Mouse (Mus musculus) heart, adult 8-10 months (tissue): ENCODE measurements around the gene Gm10337. TPM values are rescaled to one million over a fixed set of nuclear protein-coding genes. Genes with fewer than 3 reads are reported as not detected.

ENCODE experiments used
- DNase-seq: peaks from one replicate; pipeline ENCODE4 v3.0.0; 2022; ENCODE audit warnings: low spot score
- total RNA-seq, 4 experiments: library from RNA; stranded (reverse); gene quantifications; 2 replicates each; pipeline ENCODE4 v1.2.4; 2022

The Gm10337 gene
- total RNA-seq, 4 experiments from 2014 or later: not detected

- DNase-seq: no peak
Observed at GRCm38 (mm10) chr15:102552599-102552998, 49.1 kb downstream of the Gm10337 start.

Other genes with a start within 250 kb of the Gm10337 start
- gene Rarg, start 246.2 kb upstream of the Gm10337 start, total RNA-seq: 10 to 100 TPM; 15.3 to 20.6 (median 17.3) TPM
- not detected for gene Gm9918, start 233.2 kb upstream of the Gm10337 start, total RNA-seq
- gene Mfsd5, start 224.3 kb upstream of the Gm10337 start, total RNA-seq: 10 to 100 TPM; 17.4 to 20.8 (median 18.7) TPM
- 1 to 10 TPM in 1 of 4 experiments, under 1 TPM in 3; 0.38 to 1.1 (median 0.93) TPM for gene Espl1, start 207.5 kb upstream of the Gm10337 start, total RNA-seq
- gene Pfdn5, start 177.6 kb upstream of the Gm10337 start, total RNA-seq: 100 to 1,000 TPM; 300 to 347 (median 339) TPM
- gene Myg1, start 172.0 kb upstream of the Gm10337 start, total RNA-seq: 10 to 100 TPM; 23.2 to 24.6 (median 24.5) TPM
- 10 to 100 TPM in 3 of 4 experiments, 1 to 10 TPM in 1; 9.8 to 15.0 (median 12.5) TPM for gene Aaas, start 153.0 kb upstream of the Gm10337 start, total RNA-seq
- gene Sp7, start 136.5 kb upstream of the Gm10337 start, total RNA-seq: not detected
- gene Sp1, start 97.6 kb upstream of the Gm10337 start, total RNA-seq: 10 to 100 TPM; 31.8 to 43.8 (median 38.7) TPM
- under 1 TPM; 0.19 to 1.00 (median 0.63) TPM for gene Amhr2, start 58.4 kb upstream of the Gm10337 start, total RNA-seq
- gene Prr13, start 44.7 kb upstream of the Gm10337 start, total RNA-seq: 10 to 100 TPM; 18.7 to 25.3 (median 22.0) TPM
- gene Pcbp2, start 33.2 kb upstream of the Gm10337 start, total RNA-seq: 100 to 1,000 TPM; 452 to 509 (median 465) TPM
- 1 to 10 TPM; 1.7 to 2.8 (median 2.3) TPM for gene Map3k12, start 13.3 kb downstream of the Gm10337 start, total RNA-seq
- gene Tarbp2, start 14.5 kb downstream of the Gm10337 start, total RNA-seq: 10 to 100 TPM; 38.8 to 50.0 (median 44.7) TPM
- gene Npff, start 21.2 kb downstream of the Gm10337 start, total RNA-seq: 1 to 10 TPM in 3 of 4 experiments, under 1 TPM in 1; 0.65 to 2.2 (median 1.9) TPM
- 1 to 10 TPM in 1 of 4 experiments, not detected in 3; 1.4 TPM for gene Gm28047, start 121.3 kb downstream of the Gm10337 start, total RNA-seq
- gene Atf7, start 121.7 kb downstream of the Gm10337 start, total RNA-seq: 10 to 100 TPM; 46.6 to 54.0 (median 52.1) TPM
- gene Atp5g2, start 168.6 kb downstream of the Gm10337 start, total RNA-seq: 10 to 100 TPM; 21.1 to 79.9 (median 33.0) TPM
- gene Calcoco1, start 218.5 kb downstream of the Gm10337 start, total RNA-seq: 100 to 1,000 TPM; 117 to 143 (median 127) TPM